8 mouse cellular contexts compared by ENCODE assay signal in genomic region chr11:119052661-119053256, GRCm38 (mm10). TPM values are rescaled to one million over a fixed set of nuclear protein-coding genes. Genes with fewer than 3 reads are reported as not detected.
DNase-seq lines count a peak whose midpoint lies in the region; ATAC-seq and TF ChIP-seq lines count a peak whose summit lies in the region.

No protein-coding gene starts in this region.

- 3% methylated on average over 13 of the region's 13 CpGs for WGBS in heart, embryonic 16.5 days
- 2% methylated on average over 13 of the region's 13 CpGs for WGBS in liver, adult 2 months
- WGBS in neural tube, embryonic 13.5 days = 3% methylated on average over 13 of the region's 13 CpGs

- H3K9ac ChIP-seq in heart, embryonic 16.5 days (ENCODE audit: low read length) = peak overlapping the region; percentile 51
- H3K9ac ChIP-seq in liver, adult 2 months (ENCODE audit: low read depth, low read length) = 0 out of 2 replicates have a peak overlapping the region, but pooled peaks have one; percentile 6
- peak overlapping the region; percentile 74 for H3K9ac ChIP-seq in neural tube, embryonic 13.5 days

- peaks cover 69% of the 10 kb centered on the region for H3K27me3 ChIP-seq in heart, embryonic 16.5 days (ENCODE audit: control insufficient read depth, insufficient read depth, low read length)
- peaks cover 16% of the 10 kb centered on the region; the same call in 1 of the 2 replicates for H3K27me3 ChIP-seq in liver, adult 2 months (ENCODE audit: control insufficient read depth, insufficient read depth, low read length)
- peaks cover 73% of the 10 kb centered on the region for H3K27me3 ChIP-seq in neural tube, embryonic 13.5 days

- DNase-seq in right cerebral cortex, postnatal 10 days (ENCODE audit: low spot score in 2 of 2) = peak; percentile 70 to 78
- DNase-seq in right cerebral cortex, adult 18-20 months = no peak
- peak; percentile 57 to 65 for DNase-seq in cerebellum, postnatal 25 days
- peak; percentile 74 for DNase-seq in liver, adult 2 months (ENCODE audit: extremely low read depth, low read depth, low spot score)
- no peak for DNase-seq in left cerebral cortex, adult 8-10 months (ENCODE audit: low spot score in 2 of 2)
- DNase-seq in gastrocnemius, postnatal 14 days = no peak

- peak; percentile 35 for ATAC-seq in heart, embryonic 16.5 days (replicated peaks; ENCODE audit: extremely low read depth, insufficient read depth, low FRiP score)
- no peak for ATAC-seq in neural tube, embryonic 13.5 days (ENCODE audit: low read depth)

- intact Hi-C loops in gastrocnemius, postnatal 14 days (cut with DNase I; ENCODE audit: low total_unique reads) = no loop called here

- peak overlapping the region; percentile 82 for H3K27ac ChIP-seq in heart, embryonic 16.5 days (ENCODE audit: low read length)
- H3K27ac ChIP-seq in liver, adult 2 months (replicated peaks; ENCODE audit: insufficient read depth, low read depth, low read length) = no peak overlapping the region
- H3K27ac ChIP-seq in neural tube, embryonic 13.5 days (replicated peaks) = peak overlapping the region; percentile 96

- no peaks in the 10 kb centered on the region for H3K9me3 ChIP-seq in heart, embryonic 16.5 days (replicated peaks; ENCODE audit: control insufficient read depth, low read length)
- no peaks in the 10 kb centered on the region for H3K9me3 ChIP-seq in neural tube, embryonic 13.5 days

- TF ChIP-seq POLR2A in liver, adult 2 months (IDR thresholded peaks at IDR 0.05; ENCODE audit: extremely low read depth, insufficient read depth, low read length) = no peak

- no peak for TF ChIP-seq CTCF in liver, adult 2 months (IDR thresholded peaks at IDR 0.05; ENCODE audit: low read depth, low read length)

- H3K36me3 ChIP-seq in heart, embryonic 16.5 days (ENCODE audit: control insufficient read depth, insufficient read depth) = no peaks in the 10 kb centered on the region
- no peaks in the 10 kb centered on the region for H3K36me3 ChIP-seq in liver, adult 2 months (ENCODE audit: control insufficient read depth, insufficient read depth, low read length)
- no peaks in the 10 kb centered on the region for H3K36me3 ChIP-seq in neural tube, embryonic 13.5 days

- peak overlapping the region; percentile 52 for H3K4me3 ChIP-seq in heart, embryonic 16.5 days (ENCODE audit: low read length)
- H3K4me3 ChIP-seq in liver, adult 2 months (ENCODE audit: insufficient read depth, low read depth, low read length) = peak overlapping the region; percentile 21; the same call in 1 of the 2 replicates
- peak overlapping the region; percentile 33 for H3K4me3 ChIP-seq in neural tube, embryonic 13.5 days

- peaks cover 32% of the 10 kb centered on the region for H3K4me1 ChIP-seq in heart, embryonic 16.5 days (ENCODE audit: control insufficient read depth, insufficient read depth, low read length)
- H3K4me1 ChIP-seq in liver, adult 2 months (ENCODE audit: control insufficient read depth, insufficient read depth, low read length) = peaks cover 4% of the 10 kb centered on the region; the same call in 1 of the 2 replicates
- peaks cover 68% of the 10 kb centered on the region for H3K4me1 ChIP-seq in neural tube, embryonic 13.5 days (replicated peaks)

- H3K79me2 ChIP-seq in liver, adult 2 months (ENCODE audit: control insufficient read depth, insufficient read depth, low read length) = no peaks in the 10 kb centered on the region

- H3K4me2 ChIP-seq in heart, embryonic 16.5 days (ENCODE audit: low read depth, low read length) = peak overlapping the region; percentile 81
- peak overlapping the region; percentile 93 for H3K4me2 ChIP-seq in neural tube, embryonic 13.5 days

RNA-seq across cellular contexts. Expression of gene Cbx8, which starts 12.0 kb away (rescaled TPM):
- 7.0 and 7.5 TPM in 2 replicates for polyA plus RNA-seq in heart, embryonic 16.5 days (2015; fragmentation: Nextera tagmentation; extraction: Ambion mirVana)
- total RNA-seq in liver, adult 2 months (2014; rRNA removed) = 4.3 and 5.1 TPM in 2 replicates
- 1.7 and 4.4 TPM in 2 replicates for polyA plus RNA-seq in liver, adult 2 months (2012; rRNA removed)
- 7.0 and 8.5 TPM in 2 replicates for polyA plus RNA-seq in neural tube, embryonic 13.5 days (2015; fragmentation: Nextera tagmentation; extraction: Ambion mirVana)
- 10 to 100 TPM in 2 of 4 experiments, 1 to 10 TPM in 2; 7.1 to 16.7 (median 11.1) TPM for total RNA-seq in left cerebral cortex, adult 8-10 months (2022)
- total RNA-seq in gastrocnemius, postnatal 14 days (2021) = 1 to 10 TPM; 2.1 to 2.7 TPM

RNA-seq across cellular contexts. Expression of gene Cbx2, which starts 30.0 kb away (rescaled TPM):
- polyA plus RNA-seq in heart, embryonic 16.5 days (2015; fragmentation: Nextera tagmentation; extraction: Ambion mirVana) = 15.0 and 15.3 TPM in 2 replicates
- total RNA-seq in liver, adult 2 months (2014; rRNA removed) = 3.9 and 4.9 TPM in 2 replicates
- polyA plus RNA-seq in liver, adult 2 months (2012; rRNA removed) = 2.9 and 4.1 TPM in 2 replicates
- polyA plus RNA-seq in neural tube, embryonic 13.5 days (2015; fragmentation: Nextera tagmentation; extraction: Ambion mirVana) = 17.4 and 21.4 TPM in 2 replicates
- 1 to 10 TPM; 2.2 to 3.3 (median 2.6) TPM for total RNA-seq in left cerebral cortex, adult 8-10 months (2022)
- total RNA-seq in gastrocnemius, postnatal 14 days (2021) = 1 to 10 TPM; 1.4 to 1.9 TPM

RNA-seq across cellular contexts. Expression of gene Cbx4, which starts 33.3 kb away (rescaled TPM):
- polyA plus RNA-seq in heart, embryonic 16.5 days (2015; fragmentation: Nextera tagmentation; extraction: Ambion mirVana) = 11.5 and 12.6 TPM in 2 replicates
- 2.8 and 2.9 TPM in 2 replicates for total RNA-seq in liver, adult 2 months (2014; rRNA removed)
- polyA plus RNA-seq in liver, adult 2 months (2012; rRNA removed) = 7.9 and 8.2 TPM in 2 replicates
- polyA plus RNA-seq in neural tube, embryonic 13.5 days (2015; fragmentation: Nextera tagmentation; extraction: Ambion mirVana) = 14.8 and 16.5 TPM in 2 replicates
- 10 to 100 TPM; 48.9 to 54.2 (median 50.0) TPM for total RNA-seq in left cerebral cortex, adult 8-10 months (2022)
- total RNA-seq in gastrocnemius, postnatal 14 days (2021) = 1 to 10 TPM; 4.7 to 5.9 TPM

Comparison
In these comparisons a context has a peak if more than half of its experiments do, and no peak if none do; other contexts are left out.
1. DNase-seq: peak in right cerebral cortex, postnatal 10 days (2 of 2), cerebellum, postnatal 25 days (2 of 2) and liver, adult 2 months (single experiment); none in right cerebral cortex, adult 18-20 months (single experiment), left cerebral cortex, adult 8-10 months (0 of 2) and gastrocnemius, postnatal 14 days (single experiment).
2. H3K9ac ChIP-seq: peak in every context shown above with its lines; median percentile 74 in neural tube, embryonic 13.5 days; 51 in heart, embryonic 16.5 days; 6 in liver, adult 2 months.
3. RNA of gene Cbx4, which starts 33.3 kb away (total RNA-seq): 48.9 to 54.2 TPM in left cerebral cortex, adult 8-10 months; 4.7 to 5.9 TPM in gastrocnemius, postnatal 14 days and 2.8 to 2.9 TPM in liver, adult 2 months; every median in the first group is over 4 times any median in the second.
4. Peak in every context shown above with its lines, with median percentiles within 50 percentile points of each other: H3K4me3 ChIP-seq.